In the genomic region with DNA sequence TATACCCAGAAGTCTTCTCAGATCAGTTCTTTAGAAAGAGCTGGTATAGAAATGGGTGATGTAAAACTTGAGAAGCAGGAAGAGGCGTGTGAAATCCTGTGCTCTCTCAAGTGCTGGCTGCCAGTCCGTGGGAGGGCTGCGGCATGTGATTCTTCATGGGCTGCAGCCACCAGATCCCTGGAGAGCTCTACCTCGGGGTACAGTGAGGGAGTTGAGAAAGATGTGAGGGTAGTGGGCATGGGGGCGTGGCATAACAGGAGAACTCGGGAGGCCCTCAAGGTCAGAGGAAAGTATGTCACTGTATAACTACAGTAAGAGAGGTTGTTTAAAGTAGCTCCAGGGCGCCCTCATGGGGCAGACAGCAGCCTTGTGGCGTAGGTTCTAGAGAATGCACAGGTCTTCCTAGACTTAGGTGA, we compare ENCODE assay signal across 8 mouse cellular contexts. TPM values are rescaled to one million over a fixed set of nuclear protein-coding genes. Genes with fewer than 3 reads are reported as not detected.
DNase-seq lines count a peak whose midpoint lies in the region; ATAC-seq and TF ChIP-seq lines count a peak whose summit lies in the region.

No protein-coding gene starts in this region.

- H3K4me3 ChIP-seq in midbrain, embryonic 13.5 days (replicated peaks): no peak overlapping the region
- H3K4me3 ChIP-seq in midbrain, embryonic 15.5 days: no peak overlapping the region
- H3K4me3 ChIP-seq in embryonic fibroblast, embryonic 13.5 days (ENCODE audit: insufficient read depth, low read length): no peak overlapping the region
- H3K4me3 ChIP-seq in kidney, embryonic 15.5 days (replicated peaks): no peak overlapping the region
- H3K4me3 ChIP-seq in small intestine, adult 2 months (ENCODE audit: low read depth, low read length): no peak overlapping the region

- no peak overlapping the region for H3K9ac ChIP-seq in midbrain, embryonic 13.5 days (replicated peaks)
- no peak overlapping the region for H3K9ac ChIP-seq in midbrain, embryonic 15.5 days
- no peak overlapping the region for H3K9ac ChIP-seq in kidney, embryonic 15.5 days

- TF ChIP-seq CTCF in embryonic fibroblast, embryonic 13.5 days (IDR thresholded peaks at IDR 0.05; ENCODE audit: borderline replicate concordance, insufficient read depth, low read length): 0 out of 2 replicates have a peak, but pooled peaks have one; percentile 22
- TF ChIP-seq CTCF in small intestine, adult 2 months (IDR thresholded peaks at IDR 0.05; ENCODE audit: extremely low read depth, insufficient read length, insufficient replicate concordance, low read depth, low read length): peak; percentile 56; the same call in 1 of the 2 replicates

- H3K9me3 ChIP-seq in midbrain, embryonic 13.5 days: no peaks in the 10 kb centered on the region
- no peaks in the 10 kb centered on the region for H3K9me3 ChIP-seq in midbrain, embryonic 15.5 days
- no peaks in the 10 kb centered on the region for H3K9me3 ChIP-seq in kidney, embryonic 15.5 days (replicated peaks)

- no peak overlapping the region for H3K4me2 ChIP-seq in midbrain, embryonic 13.5 days (replicated peaks)
- H3K4me2 ChIP-seq in midbrain, embryonic 15.5 days: no peak overlapping the region
- H3K4me2 ChIP-seq in kidney, embryonic 15.5 days: peak overlapping the region; percentile 38; the same call in 1 of the 2 replicates

- H3K27me3 ChIP-seq in midbrain, embryonic 13.5 days: no peaks in the 10 kb centered on the region
- H3K27me3 ChIP-seq in midbrain, embryonic 15.5 days (replicated peaks): no peaks in the 10 kb centered on the region
- H3K27me3 ChIP-seq in kidney, embryonic 15.5 days: no peaks in the 10 kb centered on the region
- no peaks in the 10 kb centered on the region for H3K27me3 ChIP-seq in small intestine, adult 2 months (ENCODE audit: control insufficient read depth, insufficient read depth, low read length)

- H3K36me3 ChIP-seq in midbrain, embryonic 13.5 days: peaks cover 7% of the 10 kb centered on the region; the same call in 1 of the 2 replicates
- H3K36me3 ChIP-seq in midbrain, embryonic 15.5 days (replicated peaks): no peaks in the 10 kb centered on the region
- peaks cover 6% of the 10 kb centered on the region; the same call in 1 of the 2 replicates for H3K36me3 ChIP-seq in kidney, embryonic 15.5 days
- H3K36me3 ChIP-seq in small intestine, adult 2 months (ENCODE audit: control insufficient read depth, insufficient read depth, low read length): peaks cover 32% of the 10 kb centered on the region

- no peak overlapping the region for H3K27ac ChIP-seq in midbrain, embryonic 13.5 days
- H3K27ac ChIP-seq in midbrain, embryonic 15.5 days: no peak overlapping the region
- peak overlapping the region; percentile 70 for H3K27ac ChIP-seq in embryonic fibroblast, embryonic 13.5 days (ENCODE audit: insufficient read depth, low read length)
- no peak overlapping the region for H3K27ac ChIP-seq in kidney, embryonic 15.5 days
- H3K27ac ChIP-seq in small intestine, adult 2 months (ENCODE audit: insufficient read depth, low read depth, low read length): no peak overlapping the region

- peaks cover 5% of the 10 kb centered on the region; the same call in 1 of the 2 replicates for H3K4me1 ChIP-seq in midbrain, embryonic 13.5 days (replicated peaks)
- H3K4me1 ChIP-seq in midbrain, embryonic 15.5 days: no peaks in the 10 kb centered on the region
- peaks cover 14% of the 10 kb centered on the region; the same call in 1 of the 2 replicates for H3K4me1 ChIP-seq in embryonic fibroblast, embryonic 13.5 days (ENCODE audit: control insufficient read depth, insufficient read depth, low read length)
- H3K4me1 ChIP-seq in kidney, embryonic 15.5 days: 0 out of 2 replicates have a peak, but pooled peaks cover 3% of the 10 kb centered on the region
- peaks cover 7% of the 10 kb centered on the region; the same call in 1 of the 2 replicates for H3K4me1 ChIP-seq in small intestine, adult 2 months (ENCODE audit: control insufficient read depth, insufficient read depth, insufficient read length, low read length)

- ATAC-seq in midbrain, embryonic 13.5 days: peak; percentile 28
- ATAC-seq in midbrain, embryonic 15.5 days (replicated peaks): no peak
- ATAC-seq in kidney, embryonic 15.5 days (replicated peaks; ENCODE audit: low FRiP score): peak; percentile 49; the same call in 1 of the 2 replicates

- DNase-seq in T-cell, adult 2 months (ENCODE audit: low spot score): peak; percentile 69
- peak; percentile 54 to 62 for DNase-seq in lung, adult 18-20 months
- no peak for DNase-seq in urinary bladder, postnatal 4 days (ENCODE audit: low spot score in 2 of 2)

- 38% methylated on average over 8 of the region's 8 CpGs for whole genome bisulfite sequencing in midbrain, embryonic 13.5 days
- 44% methylated on average over 8 of the region's 8 CpGs for WGBS in midbrain, embryonic 15.5 days
- WGBS in kidney, embryonic 15.5 days: 23% methylated on average over 8 of the region's 8 CpGs
- WGBS in small intestine, adult 2 months: 35% methylated on average over 8 of the region's 8 CpGs

- no peak for TF ChIP-seq POLR2A in embryonic fibroblast, embryonic 13.5 days (IDR thresholded peaks at IDR 0.05; ENCODE audit: low read depth, low read length)
- TF ChIP-seq POLR2A in small intestine, adult 2 months (IDR thresholded peaks at IDR 0.05; ENCODE audit: low read depth, low read length): no peak

RNA-seq across cellular contexts. Expression of gene Tmem121b, which starts 10.4 kb away (rescaled TPM):
- 2.6 and 3.0 TPM in 2 replicates for polyA plus RNA-seq in midbrain, embryonic 13.5 days (2015; fragmentation: Nextera tagmentation; extraction: Ambion mirVana)
- polyA plus RNA-seq in midbrain, embryonic 15.5 days (2015; fragmentation: Nextera tagmentation; extraction: Ambion mirVana): 3.6 and 3.8 TPM in 2 replicates
- 0.11 TPM in 1 of 2 replicates, not detected in the other for polyA plus RNA-seq in embryonic fibroblast, embryonic 13.5 days (2011; ENCODE audit: insufficient read length, low read depth, missing spikeins)
- 0.06 and 0.13 TPM in 2 replicates for polyA plus RNA-seq in kidney, embryonic 15.5 days (2015; fragmentation: Nextera tagmentation; extraction: Ambion mirVana)
- polyA plus RNA-seq in small intestine, adult 2 months (2012; rRNA removed): 0.04 TPM in 1 of 2 replicates, not detected in the other

RNA-seq across cellular contexts. Expression of gene Il17ra, which starts 20.2 kb away (rescaled TPM):
- 2.9 and 4.4 TPM in 2 replicates for polyA plus RNA-seq in midbrain, embryonic 13.5 days (2015; fragmentation: Nextera tagmentation; extraction: Ambion mirVana)
- 2.9 and 4.2 TPM in 2 replicates for polyA plus RNA-seq in midbrain, embryonic 15.5 days (2015; fragmentation: Nextera tagmentation; extraction: Ambion mirVana)
- 11.7 and 13.3 TPM in 2 replicates for polyA plus RNA-seq in embryonic fibroblast, embryonic 13.5 days (2011; ENCODE audit: insufficient read length, low read depth, missing spikeins)
- 4.4 and 5.4 TPM in 2 replicates for polyA plus RNA-seq in kidney, embryonic 15.5 days (2015; fragmentation: Nextera tagmentation; extraction: Ambion mirVana)
- 8.4 and 18.7 TPM in 2 replicates for polyA plus RNA-seq in small intestine, adult 2 months (2012; rRNA removed)

RNA-seq across cellular contexts. Expression of gene Hdhd5, which starts 47.9 kb away (rescaled TPM):
- polyA plus RNA-seq in midbrain, embryonic 13.5 days (2015; fragmentation: Nextera tagmentation; extraction: Ambion mirVana): 14.5 and 15.3 TPM in 2 replicates
- polyA plus RNA-seq in midbrain, embryonic 15.5 days (2015; fragmentation: Nextera tagmentation; extraction: Ambion mirVana): 15.5 and 18.0 TPM in 2 replicates
- 8.5 and 10.9 TPM in 2 replicates for polyA plus RNA-seq in embryonic fibroblast, embryonic 13.5 days (2011; ENCODE audit: insufficient read length, low read depth, missing spikeins)
- 19.4 and 19.8 TPM in 2 replicates for polyA plus RNA-seq in kidney, embryonic 15.5 days (2015; fragmentation: Nextera tagmentation; extraction: Ambion mirVana)
- 6.2 and 9.9 TPM in 2 replicates for polyA plus RNA-seq in small intestine, adult 2 months (2012; rRNA removed)

Comparison
In these comparisons a context has a peak if more than half of its experiments do, and no peak if none do; other contexts are left out.
1. DNase-seq: peak in T-cell, adult 2 months (single experiment) and lung, adult 18-20 months (2 of 2); none in urinary bladder, postnatal 4 days (0 of 2).